Mouse (Mus musculus) monocyte, adult 2 months (primary cell): Measurements from ENCODE around the gene Rint1.
"Not testable (repeated sequence)": the region's sequence is repeated elsewhere in the genome, so short reads cannot be mapped to it uniquely, and the experiment has no call there.

ENCODE experiments used
- DNase-seq, 2 experiments: peaks; one replicate each; pipeline ENCODE4 v3.0.0; 2022; ENCODE audit warnings: low spot score in 2 of 2, low read depth in 1 of 2

The Rint1 gene

GRCm38 (mm10) chr5:23824171-23824733 is 36.7 kb downstream of the Rint1 start:
- no peak for DNase-seq

DNA sequence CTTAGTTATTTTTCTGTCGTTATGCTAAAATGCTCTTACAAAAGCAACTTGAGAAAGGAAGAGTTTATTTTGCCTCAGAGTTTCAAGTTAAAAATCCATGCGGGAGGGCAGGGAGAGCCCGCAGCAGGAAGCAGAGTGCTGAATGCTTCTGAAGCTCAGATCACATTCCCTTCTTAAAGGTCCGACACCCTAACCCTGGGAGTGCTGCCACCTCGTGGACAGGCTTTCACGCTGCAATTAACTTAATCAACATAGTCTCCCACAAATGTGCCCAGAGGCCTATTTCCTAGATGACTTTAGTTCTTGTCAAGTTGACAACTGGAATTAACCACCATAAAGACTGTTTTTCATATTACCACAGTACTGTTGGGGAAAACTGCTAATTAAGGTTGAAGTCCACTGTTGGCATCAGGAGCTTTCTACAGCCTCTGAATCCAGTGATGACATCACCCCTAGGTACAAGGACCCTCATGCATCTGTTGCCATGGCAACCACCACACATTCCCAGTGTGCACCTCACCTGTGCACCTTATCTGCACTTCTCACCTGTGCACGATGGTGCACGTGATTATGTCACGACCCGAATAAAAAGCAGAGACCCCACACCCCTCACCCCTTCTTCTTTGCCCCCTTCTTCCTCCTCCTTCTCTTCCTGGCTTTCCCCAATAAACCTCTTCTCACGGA is 39.0 kb downstream of the Rint1 start:
- DNase-seq = peak in 1 of 2 experiments; percentile 47

DNA sequence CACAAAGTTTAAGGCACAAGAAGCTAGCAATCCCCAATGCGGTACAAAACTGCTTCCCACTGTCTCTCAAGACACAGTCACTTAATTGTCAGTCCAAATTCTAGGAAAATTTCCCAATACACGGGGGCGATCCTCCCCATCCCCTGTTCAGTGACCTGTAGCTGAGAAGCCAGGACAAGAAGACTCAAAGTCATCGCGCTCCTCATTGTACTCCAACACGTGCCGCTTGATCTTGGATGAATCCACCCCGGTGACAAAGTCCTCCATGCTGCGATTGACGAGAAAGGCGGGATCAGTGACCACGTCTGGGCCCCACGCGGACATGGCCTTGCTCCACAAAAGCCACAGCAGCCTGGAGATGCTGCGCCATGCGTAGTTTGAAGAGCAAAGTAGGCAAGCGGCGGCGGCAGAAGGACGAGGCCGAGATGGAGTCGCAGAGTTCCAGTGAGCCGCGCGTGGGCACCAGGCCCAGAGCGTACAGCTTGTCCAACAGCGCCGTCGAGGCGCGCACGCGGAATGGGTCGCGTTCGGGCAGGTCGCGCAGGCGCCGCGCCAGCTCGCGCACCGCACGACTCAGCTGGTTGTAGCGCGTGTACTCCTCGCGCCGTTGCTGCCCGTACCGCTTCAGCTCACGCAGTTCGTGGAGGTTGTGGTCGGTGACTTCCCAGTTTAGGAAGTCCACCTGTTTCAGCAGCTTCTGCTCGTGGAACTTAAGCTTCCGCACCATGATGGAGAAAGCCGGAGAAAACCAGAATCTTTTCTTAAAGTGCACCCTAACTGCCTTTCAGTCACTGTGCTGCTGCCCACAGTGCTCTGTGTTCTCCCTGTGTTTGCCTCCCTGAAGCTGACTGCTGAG is 43.6 kb downstream of the Rint1 start:
- DNase-seq = no peak

DNA sequence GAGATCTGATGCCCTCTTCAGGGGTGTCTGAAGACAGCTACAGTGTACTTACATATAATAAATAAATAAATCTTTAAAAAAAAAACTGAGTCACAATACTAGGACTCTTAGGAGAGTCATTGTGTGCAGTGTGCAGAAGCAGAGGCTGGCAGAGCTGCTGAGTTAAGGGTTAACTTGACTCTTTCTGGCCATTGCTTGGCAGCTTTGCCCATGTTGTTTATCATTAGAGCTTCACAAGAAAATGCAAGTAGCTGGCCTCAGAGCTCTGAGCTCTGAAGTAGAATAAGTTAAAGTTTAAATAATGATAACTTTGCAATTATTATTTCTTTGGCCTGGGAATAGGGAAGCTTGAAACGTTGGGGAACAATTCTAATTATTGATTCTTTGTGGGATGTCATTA is 48.2 kb downstream of the Rint1 start:
- not testable (repeated sequence) for DNase-seq

- DNase-seq = no peak
These were observed 50.6 kb downstream of the Rint1 start for GRCm38 (mm10) chr5:23838158-23838557.

GRCm38 (mm10) chr5:23843674-23844530 is 56.4 kb downstream of the Rint1 start, which contains the start of gene Tomm7:
Gene Tomm7, minus strand, starts transcription at chr5:23844161.
- DNase-seq = peak; percentile 91 to 93

DNA sequence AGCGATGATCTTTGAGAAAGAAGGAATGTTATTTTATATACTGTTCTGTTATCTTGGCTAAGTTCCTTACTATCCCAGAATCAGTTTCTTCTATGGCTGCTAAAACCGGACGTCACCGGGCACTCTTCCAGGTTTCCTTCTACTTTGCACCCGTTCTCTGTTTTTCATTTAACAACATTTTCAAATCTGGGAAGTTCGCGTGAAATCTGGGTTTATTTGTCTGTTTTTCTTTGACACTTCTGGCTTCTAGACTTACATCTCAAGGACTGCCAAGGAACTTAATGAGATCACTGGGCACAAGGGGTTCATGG is 57.0 kb downstream of the Rint1 start:
- no peak for DNase-seq

- DNase-seq = no peak
These were observed 57.6 kb downstream of the Rint1 start for GRCm38 (mm10) chr5:23845141-23845540.

DNA sequence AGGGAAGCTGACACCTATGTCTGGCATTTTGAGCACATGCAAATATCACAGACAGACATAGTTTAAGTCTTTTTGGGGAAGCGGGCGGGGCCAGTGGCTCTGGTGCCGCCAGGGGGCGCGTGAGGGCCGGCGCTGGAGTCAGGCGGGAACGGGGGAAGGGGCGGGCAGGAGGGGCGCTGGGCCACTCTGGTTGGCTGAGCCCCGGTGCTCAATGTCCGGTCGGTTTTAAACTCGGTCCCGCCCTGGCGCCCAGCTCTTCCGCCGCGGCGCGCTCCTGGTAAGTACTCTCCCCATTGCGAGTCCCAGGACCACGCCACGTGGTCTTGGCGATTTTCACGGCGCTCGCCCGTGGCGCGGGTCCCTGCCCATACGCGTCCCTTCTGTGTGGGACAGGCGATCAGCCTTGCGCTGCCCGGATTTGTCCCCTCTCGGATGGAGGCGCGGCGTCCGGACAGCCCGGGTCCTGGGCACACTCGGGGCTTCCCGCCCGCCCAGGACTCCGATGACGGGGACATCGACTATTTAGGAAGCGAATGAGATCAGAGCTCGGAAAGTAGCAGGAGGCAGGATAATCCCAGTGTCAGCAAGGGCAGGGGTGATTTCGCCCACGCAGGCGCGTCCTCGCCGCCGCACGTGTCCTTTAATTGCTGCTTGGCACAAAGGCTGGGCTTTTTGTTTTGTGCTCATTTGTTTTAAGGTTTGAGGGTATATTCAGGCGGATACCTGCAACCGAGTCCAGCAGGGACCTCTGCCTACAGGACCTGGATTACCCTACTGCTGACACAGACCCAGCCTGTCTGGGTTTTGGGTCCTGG is 63.0 kb downstream of the Rint1 start:
- peak; percentile 71 to 90 for DNase-seq

- DNase-seq = not testable (repeated sequence)
These were observed 63.6 kb downstream of the Rint1 start for GRCm38 (mm10) chr5:23851160-23851555.

DNA sequence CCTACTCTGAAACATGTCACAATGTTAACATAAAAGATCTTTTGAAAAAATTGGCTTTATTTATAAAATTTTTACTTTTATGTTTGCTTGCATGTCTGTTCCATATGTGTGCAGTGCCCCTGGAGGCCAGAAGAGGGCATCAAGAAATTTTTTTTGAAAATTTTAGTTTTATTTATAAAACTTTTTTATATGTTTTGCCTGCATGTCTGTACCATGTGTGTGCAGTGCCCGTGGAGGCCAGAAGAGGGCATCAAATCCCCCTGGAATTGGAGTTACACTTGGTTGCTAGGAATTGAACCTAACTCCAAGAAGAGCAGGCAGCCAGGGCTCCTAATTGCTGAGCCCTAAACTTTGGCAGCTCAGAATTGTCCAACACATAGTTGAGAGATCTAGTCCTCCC is 65.4 kb downstream of the Rint1 start:
- DNase-seq = peak in 1 of 2 experiments; percentile 14

DNA sequence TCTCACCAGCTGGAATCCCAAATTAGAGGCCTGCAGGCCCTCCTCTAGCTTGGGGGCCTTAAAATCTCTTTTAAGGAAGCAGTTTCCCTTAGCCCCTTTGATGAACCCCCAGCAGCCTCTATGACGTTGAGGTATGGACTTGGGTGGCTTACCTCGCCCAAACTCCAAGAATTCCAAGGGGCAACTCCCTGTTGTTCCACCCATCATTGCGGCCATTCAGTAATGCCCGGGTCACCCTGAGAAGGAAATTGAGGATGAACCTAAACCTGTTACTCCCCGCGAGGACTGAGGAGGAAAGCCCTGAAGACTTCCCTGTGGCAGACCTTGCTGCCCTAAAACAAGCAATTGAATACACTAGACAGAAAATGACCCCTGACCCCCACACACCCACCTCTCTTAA is 68.0 kb downstream of the Rint1 start:
- no peak for DNase-seq

DNA sequence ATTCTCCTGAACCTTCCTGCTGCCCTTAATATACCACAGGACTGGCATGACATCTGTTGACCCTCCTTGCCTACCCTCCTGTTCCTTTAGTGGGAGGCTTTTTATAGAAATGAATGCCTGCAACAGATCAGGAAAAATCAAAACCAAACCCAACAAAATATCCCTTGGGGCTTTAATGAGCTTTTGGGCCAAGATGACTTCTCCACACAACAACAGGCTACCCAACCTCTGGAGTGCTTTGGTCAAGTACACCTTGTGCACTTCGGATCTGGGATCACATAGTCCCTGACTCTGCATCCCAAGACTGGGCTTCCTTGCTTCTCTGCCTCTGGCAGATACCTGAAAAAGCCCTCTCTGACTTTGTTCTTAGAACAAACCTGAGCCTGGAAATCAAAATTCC is 68.7 kb downstream of the Rint1 start:
- no peak for DNase-seq

DNA sequence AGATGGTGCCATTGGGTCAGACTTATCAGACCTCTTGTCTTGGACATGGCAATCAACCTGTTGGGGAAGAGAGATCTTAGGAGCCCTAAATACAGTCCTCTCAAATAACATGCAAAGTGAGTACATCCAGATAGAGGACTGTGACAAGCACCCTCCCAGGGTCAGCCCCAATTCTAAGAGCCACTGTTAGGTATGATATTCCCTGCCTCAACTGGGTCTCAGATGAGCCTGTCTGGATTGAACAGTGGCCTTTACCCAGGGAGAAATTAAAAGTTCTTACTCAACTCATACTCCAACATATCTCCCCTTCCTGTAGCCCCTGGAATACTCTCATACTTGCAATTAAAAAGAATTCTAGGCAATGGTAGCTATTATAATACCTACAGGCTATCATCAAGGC is 69.7 kb downstream of the Rint1 start:
- DNase-seq = no peak

- DNase-seq = no peak
These were observed 70.5 kb downstream of the Rint1 start for GRCm38 (mm10) chr5:23858001-23858400.

DNA sequence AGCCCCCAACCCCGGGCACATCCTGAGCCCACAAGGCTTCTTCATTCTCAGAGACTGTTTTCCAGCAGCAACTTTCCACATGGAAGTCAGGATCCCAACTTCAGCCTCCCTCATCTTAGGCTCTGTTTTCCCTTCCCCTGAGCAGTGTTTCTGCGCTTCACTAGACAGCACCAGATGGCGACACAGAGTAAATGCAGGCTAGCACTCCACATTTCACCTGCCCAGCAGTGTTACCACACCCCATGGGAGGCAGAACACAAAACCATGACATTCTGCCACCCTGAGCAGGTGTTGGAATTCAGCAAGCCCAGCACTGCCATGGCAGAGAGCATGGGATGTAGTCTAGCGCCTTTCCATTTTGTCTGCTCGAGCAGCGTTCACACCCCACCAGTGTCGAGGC is 71.1 kb downstream of the Rint1 start:
- DNase-seq = no peak

GRCm38 (mm10) chr5:23859087-23859718 is 71.7 kb downstream of the Rint1 start:
- DNase-seq = no peak

DNA sequence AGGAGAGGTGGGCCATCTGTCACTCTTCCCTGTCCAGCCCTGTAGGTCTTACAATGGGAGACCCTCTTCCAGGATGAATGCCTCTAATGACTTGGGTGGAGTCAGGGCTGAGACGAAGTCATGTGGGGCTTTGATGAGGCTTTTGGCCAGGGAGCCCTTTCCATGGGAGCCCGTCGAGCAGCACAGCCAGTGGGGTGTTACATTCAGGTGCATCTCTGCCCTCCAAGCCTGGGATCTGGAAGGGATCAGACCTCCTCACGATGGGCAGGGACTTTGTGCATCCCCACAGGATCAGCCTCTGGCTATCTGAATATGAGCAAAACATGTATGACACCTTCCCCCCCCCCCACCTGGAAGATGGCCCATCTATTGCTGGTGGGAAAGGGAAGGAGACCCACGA is 72.4 kb downstream of the Rint1 start:
- no peak for DNase-seq

DNA sequence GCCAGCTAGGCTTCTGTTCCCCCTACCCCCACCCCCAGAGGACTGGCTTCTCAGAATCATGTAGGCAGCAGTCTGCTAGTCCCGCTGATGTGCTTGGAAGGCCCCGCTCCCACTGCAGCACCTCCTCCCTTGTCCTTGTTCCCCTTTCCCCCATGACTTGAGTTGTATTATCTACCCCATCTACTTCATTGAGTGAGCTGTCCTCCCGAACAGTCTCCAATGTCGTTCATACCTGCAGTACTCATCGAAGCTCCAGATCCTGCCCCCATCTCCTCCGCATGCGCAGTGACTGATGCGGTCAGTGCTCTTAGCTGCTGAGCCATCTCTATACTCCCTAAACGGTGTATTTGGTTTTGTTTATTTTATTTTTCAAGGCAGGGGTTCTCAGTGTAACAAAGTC is 74.2 kb downstream of the Rint1 start:
- DNase-seq = no peak

GRCm38 (mm10) chr5:23862291-23862690 is 74.8 kb downstream of the Rint1 start:
- DNase-seq = no peak
